Mouse (Mus musculus): ENCODE results near the gene Acsf2. TPM values are rescaled to one million over a fixed set of nuclear protein-coding genes. Genes with fewer than 3 reads are reported as not detected.
"Not testable (repeated sequence)": the region's sequence is repeated elsewhere in the genome, so short reads cannot be mapped to it uniquely, and the experiment has no call there.

The Acsf2 gene
- total RNA-seq (2021) = 10 to 100 TPM; 13.6 to 16.6 TPM

DNA sequence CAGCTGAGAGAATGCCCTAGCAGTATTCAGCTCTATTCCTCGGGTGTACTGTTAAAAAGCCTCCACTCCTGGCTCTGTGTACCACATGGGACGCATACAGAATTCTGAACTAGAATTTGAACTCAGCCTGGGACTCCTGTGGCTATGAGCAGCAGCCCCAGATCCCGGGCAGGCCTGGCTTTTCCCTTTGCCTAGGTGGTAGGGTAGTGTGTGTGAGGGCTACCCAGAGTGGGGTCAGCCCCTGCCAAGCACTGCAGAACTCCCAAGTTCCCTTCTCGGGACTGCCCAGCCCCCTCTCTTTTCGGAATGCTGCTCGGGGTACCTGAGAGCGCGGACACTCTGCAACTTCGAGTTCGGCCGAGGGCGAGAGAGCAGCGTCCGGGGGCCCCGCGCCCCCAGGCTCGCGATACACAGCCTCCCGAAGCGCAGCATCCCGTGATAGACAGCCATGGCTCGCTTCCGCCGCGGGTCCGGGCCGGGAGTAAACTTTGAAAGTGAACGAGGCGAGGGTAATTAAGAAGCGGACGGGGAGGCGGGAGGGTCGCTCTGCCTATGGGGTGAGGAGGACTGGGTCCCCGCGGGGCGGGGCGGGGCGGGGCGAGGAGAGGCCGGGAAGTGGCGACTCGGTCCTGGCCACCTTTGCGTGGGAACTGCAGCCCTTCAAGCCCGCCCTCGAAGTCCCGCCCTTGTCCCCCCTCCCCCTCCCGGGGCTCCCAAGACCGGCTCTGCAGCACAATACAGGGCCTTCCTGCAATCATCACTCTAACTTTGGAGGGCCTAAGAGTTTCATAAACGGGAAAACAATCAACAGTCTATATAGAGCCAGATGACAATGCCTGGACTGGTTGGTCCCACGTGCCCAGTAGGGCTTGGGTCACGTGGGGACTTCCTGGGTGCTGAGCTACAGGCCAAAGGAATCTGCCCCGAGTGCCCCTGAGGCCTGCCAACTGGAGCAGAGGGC is at the start of gene Acsf2:
TSS of gene Acsf2 (minus strand) at position 551 of the 961 bp plus-strand sequence.
- intact Hi-C loops (cut with DNase I) = no loop called here
- DNase-seq (ENCODE audit: low spot score in 2 of 2) = peak; percentile 12 to 31

DNA sequence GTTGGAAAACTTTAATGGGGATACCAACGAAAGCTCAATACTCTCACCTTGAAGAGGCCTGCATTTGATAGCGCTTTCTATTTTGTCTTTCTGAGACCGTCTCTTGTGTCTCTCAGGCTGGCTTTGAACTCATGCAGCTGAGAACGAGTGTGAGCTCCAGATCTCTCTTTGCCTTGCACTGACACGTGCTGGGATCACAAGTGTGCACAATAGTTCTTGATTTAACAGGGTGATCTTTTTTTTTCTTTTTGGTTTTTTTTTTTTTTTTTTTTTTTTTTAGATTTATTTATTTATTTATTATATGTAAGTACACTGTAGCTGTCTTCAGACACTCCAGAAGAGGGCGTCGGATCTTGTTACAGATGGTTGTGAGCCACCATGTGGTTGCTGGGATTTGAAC is 49.6 kb upstream of the Acsf2 start:
- intact Hi-C loops (cut with DNase I); DNase-seq (ENCODE audit: low spot score in 2 of 2): not testable (repeated sequence)

- intact Hi-C loops (cut with DNase I) = no loop called here
- no peak for DNase-seq (ENCODE audit: low spot score in 2 of 2)
These were observed 44.8 kb upstream of the Acsf2 start for GRCm38 (mm10) chr11:94646457-94646856.

GRCm38 (mm10) chr11:94644461-94645219 is 43.0 kb upstream of the Acsf2 start:
- peak; percentile 34 to 64 for DNase-seq (ENCODE audit: low spot score in 2 of 2)
- intact Hi-C loops (cut with DNase I) = no loop called here

GRCm38 (mm10) chr11:94634431-94634830 is 32.8 kb upstream of the Acsf2 start:
- intact Hi-C loops (cut with DNase I) = no loop called here
- DNase-seq (ENCODE audit: low spot score in 2 of 2) = no peak

DNA sequence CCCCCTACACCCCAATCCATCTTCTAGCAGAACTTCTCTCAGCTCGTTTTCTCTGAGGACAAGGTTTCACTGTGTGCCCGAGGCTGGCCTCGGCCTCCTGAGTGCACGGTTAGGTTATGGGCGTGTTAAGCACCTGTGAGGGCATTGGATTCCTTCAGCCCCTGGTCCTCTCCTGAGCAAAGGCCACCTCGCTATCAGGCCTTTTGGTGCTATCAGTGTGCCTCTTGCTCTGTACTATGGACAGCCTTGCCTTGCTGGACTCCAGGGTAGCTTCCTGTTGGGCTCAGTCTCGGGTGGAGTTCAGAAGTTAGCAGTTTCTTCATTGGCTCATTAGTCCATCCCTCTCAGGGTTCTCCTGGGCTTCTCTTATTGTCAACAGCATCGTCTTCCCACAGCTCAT is 31.3 kb upstream of the Acsf2 start:
- no peak for DNase-seq (ENCODE audit: low spot score in 2 of 2)
- intact Hi-C loops (cut with DNase I) = no loop called here

GRCm38 (mm10) chr11:94631969-94632368 is 30.3 kb upstream of the Acsf2 start:
- DNase-seq (ENCODE audit: low spot score in 2 of 2) = no peak
- intact Hi-C loops (cut with DNase I) = no loop called here

- intact Hi-C loops (cut with DNase I) = no loop called here
- DNase-seq (ENCODE audit: low spot score in 2 of 2) = peak; percentile 13 to 30
These were observed 28.7 kb upstream of the Acsf2 start for GRCm38 (mm10) chr11:94630199-94631011.

- no peak for DNase-seq (ENCODE audit: low spot score in 2 of 2)
- intact Hi-C loops (cut with DNase I) = no loop called here
These were observed 28.2 kb upstream of the Acsf2 start for GRCm38 (mm10) chr11:94629884-94630198.

GRCm38 (mm10) chr11:94629199-94629883 is 27.7 kb upstream of the Acsf2 start, which contains the start of gene Lrrc59:
Lrrc59 (plus strand) TSS chr11:94629767.
- intact Hi-C loops (cut with DNase I) = no loop called here
- peak; percentile 95 for DNase-seq (ENCODE audit: low spot score in 2 of 2)

- DNase-seq (ENCODE audit: low spot score in 2 of 2) = no peak
- intact Hi-C loops (cut with DNase I) = loop anchor here (5.0 kb wide), 1 partner anchor 75 kb away; the partner anchor contains the start of gene Rsad1
These were observed 20.5 kb upstream of the Acsf2 start for GRCm38 (mm10) chr11:94622162-94622561.

- intact Hi-C loops (cut with DNase I) = loop anchor here (5.0 kb wide), 1 partner anchor 74 kb away; the partner anchor contains the start of gene Rsad1
- DNase-seq (ENCODE audit: low spot score in 2 of 2) = no peak
These were observed 19.8 kb upstream of the Acsf2 start for GRCm38 (mm10) chr11:94621458-94621852.

DNA sequence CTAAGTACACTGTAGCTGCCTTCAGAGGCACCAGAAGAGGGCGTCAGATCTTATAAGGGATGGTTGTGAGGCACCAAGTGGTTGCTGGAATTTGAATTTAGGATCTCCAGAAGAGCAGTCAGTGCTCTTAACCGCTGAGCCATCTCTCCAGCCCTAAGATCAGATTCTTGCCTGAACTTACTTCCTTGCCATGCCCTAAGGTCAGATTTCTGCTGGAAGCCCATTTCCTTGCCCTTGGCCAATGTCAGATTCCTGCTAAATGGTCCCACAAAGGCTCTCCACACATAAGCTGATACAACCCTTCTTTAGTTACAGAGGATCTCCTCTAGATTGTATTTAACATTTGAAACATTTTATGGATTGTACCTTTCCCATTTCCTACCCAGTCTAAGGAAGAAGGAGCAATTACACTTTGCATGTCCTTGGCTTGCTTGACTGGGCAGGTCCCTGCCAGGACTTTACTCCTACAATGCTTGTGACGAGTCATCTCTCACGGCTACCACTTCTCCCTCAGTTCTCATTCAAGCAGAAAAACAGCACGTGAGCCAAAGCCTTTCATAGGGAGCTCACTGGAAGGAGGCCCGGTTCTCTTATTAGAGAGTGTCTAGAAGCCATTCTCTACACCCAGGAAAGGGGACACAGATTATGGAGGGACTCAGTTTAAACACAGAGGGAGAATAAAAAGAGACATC is 19.2 kb upstream of the Acsf2 start:
- intact Hi-C loops (cut with DNase I) = loop anchor here (5.0 kb wide), 1 partner anchor 74 kb away; the partner anchor contains the start of gene Rsad1
- DNase-seq (ENCODE audit: low spot score in 2 of 2) = no peak

DNA sequence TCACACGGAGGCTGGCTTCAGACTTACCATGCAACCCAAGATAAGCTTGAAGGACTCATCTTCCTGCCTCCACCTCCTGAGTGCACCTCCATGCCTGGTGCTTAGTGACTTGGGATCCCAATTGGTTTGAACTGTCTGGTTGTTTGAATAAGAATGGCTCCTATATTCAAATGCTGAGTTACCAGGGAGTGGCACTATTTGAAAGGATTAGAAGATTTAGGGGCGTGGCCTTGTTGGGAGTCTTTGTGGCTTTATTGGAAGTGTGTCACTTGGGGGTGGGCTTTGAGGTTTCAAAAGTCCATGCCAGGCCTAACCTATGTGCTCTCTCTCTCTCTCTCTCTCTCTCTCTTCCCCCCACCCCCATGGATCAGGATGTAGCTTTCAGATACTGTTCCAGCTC is 16.0 kb upstream of the Acsf2 start:
- intact Hi-C loops (cut with DNase I) = no loop called here

DNA sequence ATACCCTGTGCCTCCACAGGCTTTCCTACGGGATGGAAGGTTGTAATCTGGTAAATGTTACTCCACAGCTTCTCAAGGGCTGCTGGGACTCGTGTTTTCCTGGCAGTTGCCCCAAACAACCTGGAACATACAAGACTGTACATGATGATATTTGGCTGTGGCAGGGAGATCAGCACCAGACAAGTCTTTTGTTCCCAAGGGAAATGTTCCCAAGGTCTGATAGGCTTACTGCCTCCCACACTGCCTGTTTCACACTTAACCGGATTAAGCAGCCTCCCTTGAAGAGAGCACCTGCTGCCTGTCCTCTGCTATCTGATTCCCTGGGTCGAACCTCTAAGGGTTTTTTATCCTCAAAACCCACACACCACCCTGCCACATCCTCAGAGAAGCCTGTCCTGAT is 13.8 kb upstream of the Acsf2 start:
- no peak for DNase-seq (ENCODE audit: low spot score in 2 of 2)
- intact Hi-C loops (cut with DNase I) = no loop called here

More for the DNA sequence above, 16.0 kb upstream of the Acsf2 start:
- DNase-seq (ENCODE audit: low spot score in 2 of 2) = no peak

GRCm38 (mm10) chr11:94614603-94615002 is 12.9 kb upstream of the Acsf2 start:
- intact Hi-C loops (cut with DNase I) = loop anchor here (1.0 kb wide), 1 partner anchor 23 kb away; no protein-coding TSS in a partner anchor
- no peak for DNase-seq (ENCODE audit: low spot score in 2 of 2)

DNA sequence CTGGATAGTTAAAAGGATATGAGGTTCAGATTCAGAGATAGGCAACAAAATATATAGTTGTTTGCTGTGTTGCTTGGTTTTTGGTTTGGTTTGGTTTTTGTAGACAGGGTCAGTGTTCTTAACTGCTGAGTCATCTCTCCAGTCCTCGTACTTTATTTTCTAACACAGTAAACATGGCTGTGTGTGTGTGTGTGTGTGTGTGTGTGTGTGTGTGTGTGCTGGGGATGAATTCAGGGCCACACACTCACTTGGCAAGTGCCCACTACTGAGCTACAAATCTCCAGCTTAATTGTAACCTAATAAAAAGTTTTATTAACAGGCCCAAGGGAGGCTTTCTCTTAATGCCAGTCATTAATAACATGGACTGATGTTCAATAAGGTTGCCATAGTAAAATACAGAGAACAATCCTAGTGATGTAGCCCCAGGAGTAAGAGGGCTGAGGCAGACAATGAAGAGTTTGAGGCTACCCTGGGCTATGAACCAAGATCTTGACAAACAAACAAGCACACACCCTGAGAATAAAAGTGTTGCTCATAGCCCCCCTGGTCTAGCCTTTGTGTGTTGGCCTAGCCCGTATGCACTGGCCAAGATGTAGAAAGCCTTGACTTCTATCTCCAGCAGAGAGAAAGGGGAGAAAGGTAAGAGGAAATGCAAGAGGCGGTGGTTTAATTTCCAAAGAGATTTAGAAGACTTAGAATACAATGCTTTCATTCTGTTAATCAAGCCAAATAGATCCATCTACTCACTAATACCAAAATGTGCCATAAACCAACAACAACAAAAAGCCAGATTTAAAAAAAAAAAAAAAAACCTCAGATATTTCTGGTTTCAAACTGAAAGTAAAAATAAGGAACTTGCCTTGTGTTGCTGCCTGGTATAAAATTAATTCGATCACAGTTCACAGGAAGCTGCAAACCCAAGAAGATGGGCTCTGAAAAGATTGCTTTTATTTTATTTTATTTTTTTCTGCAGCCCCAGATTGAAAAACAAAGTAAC is 9.4 kb upstream of the Acsf2 start:
- intact Hi-C loops (cut with DNase I) = no loop called here
- no peak for DNase-seq (ENCODE audit: low spot score in 2 of 2)
